Mouse (Mus musculus) heart, embryonic 16.5 days (tissue): ENCODE results near the gene Gm43302. TPM values are rescaled to one million over a fixed set of nuclear protein-coding genes. Genes with fewer than 3 reads are reported as not detected.
A peak's percentile ranks its signal among the peaks of the same experiment; 100 is the strongest.
"Not testable (repeated sequence)": the region's sequence is repeated elsewhere in the genome, so short reads cannot be mapped to it uniquely, and the experiment has no call there.

Experiments used
- ATAC-seq: fragments of 200-750 bp; cut with Nextera tagmentation; replicated peaks from 2 replicates; pipeline ENCODE4 v1.8.0; 2017; ENCODE audit warnings: moderate number of reproducible peaks; ENCODE audit not compliant: insufficient read depth, low FRiP score; ENCODE audit errors: extremely low read depth
- H3K27ac ChIP-seq: fragments of 300-500 bp; sonication (generic); 2 replicates; pipeline ENCODE4 v1.5.1; 2014; ENCODE audit warnings: mild to moderate bottlenecking, low read length, control low read depth, moderate library complexity
- H3K27me3 ChIP-seq: fragments of 300-500 bp; sonication (generic); 2 replicates; pipeline ENCODE4 v1.6.1; 2014; ENCODE audit warnings: low read length, mixed read lengths; ENCODE audit not compliant: control insufficient read depth, insufficient read depth
- H3K36me3 ChIP-seq: fragments of 300-500 bp; sonication (generic); 2 replicates; pipeline ENCODE4 v1.6.1; 2014; ENCODE audit not compliant: control insufficient read depth, insufficient read depth
- H3K4me1 ChIP-seq: fragments of 300-500 bp; sonication (generic); 2 replicates; pipeline ENCODE4 v1.6.1; 2014; ENCODE audit warnings: low read length, mixed read lengths; ENCODE audit not compliant: control insufficient read depth, insufficient read depth
- H3K4me2 ChIP-seq: fragments of 300-500 bp; sonication (generic); 2 replicates; pipeline ENCODE4 v1.6.1; 2014; ENCODE audit warnings: low read depth, mild to moderate bottlenecking, control low read depth, low read length
- H3K4me3 ChIP-seq: fragments of 300-500 bp; sonication (generic); 2 replicates; pipeline ENCODE4 v1.5.1; 2014; ENCODE audit warnings: mild to moderate bottlenecking, control low read depth, low read length
- H3K9ac ChIP-seq: fragments of 300-500 bp; sonication (generic); 2 replicates; pipeline ENCODE4 v1.6.1; 2014; ENCODE audit warnings: low read length, control low read depth
- H3K9me3 ChIP-seq: fragments of 300-500 bp; sonication (generic); replicated peaks from 2 replicates; pipeline ENCODE4 v1.6.1; 2016; ENCODE audit warnings: low read length; ENCODE audit not compliant: control insufficient read depth
- WGBS: fragments of 180-500 bp; shearing (Covaris S2); extraction: QIAGEN DNeasy Blood & Tissue Kit; methylation state at CpG from one replicate; pipeline ENCODE4 v1.1.7; 2014; 5-methylcytosine and 5-hydroxymethylcytosine counted together
- polyA plus RNA-seq: library from polyadenylated mRNA; unstranded; fragments of >200 nt; fragmentation: Nextera tagmentation; extraction: Ambion mirVana; gene quantifications from 2 replicates; pipeline ENCODE4 v1.2.1, GENCODE M21; 2015

Gm43302 gene
- polyA plus RNA-seq = not detected in 2 replicates

GRCm38 (mm10) chr5:105293226-105294165 is at the start of gene Gm43302, which contains the start of gene Gbp6:
Gene Gm43302 (minus strand): TSS chr5:105293695.
Gene Gbp6 (minus strand): TSS chr5:105293698.
- H3K4me1 ChIP-seq, H3K36me3 ChIP-seq, H3K9me3 ChIP-seq, H3K27me3 ChIP-seq, H3K4me3 ChIP-seq: not testable (repeated sequence)
- peak within 1 kb of the TSS; percentile 74 for H3K27ac ChIP-seq
- ATAC-seq = peak; percentile 25; the same call in 1 of the 2 replicates
- 0 out of 2 replicates have a peak within 1 kb of the TSS, but pooled peaks have one; percentile 38 for H3K9ac ChIP-seq
- 39% methylated on average over 3 of the region's 3 CpGs for WGBS
- H3K4me2 ChIP-seq = peak within 1 kb of the TSS; percentile 47

DNA sequence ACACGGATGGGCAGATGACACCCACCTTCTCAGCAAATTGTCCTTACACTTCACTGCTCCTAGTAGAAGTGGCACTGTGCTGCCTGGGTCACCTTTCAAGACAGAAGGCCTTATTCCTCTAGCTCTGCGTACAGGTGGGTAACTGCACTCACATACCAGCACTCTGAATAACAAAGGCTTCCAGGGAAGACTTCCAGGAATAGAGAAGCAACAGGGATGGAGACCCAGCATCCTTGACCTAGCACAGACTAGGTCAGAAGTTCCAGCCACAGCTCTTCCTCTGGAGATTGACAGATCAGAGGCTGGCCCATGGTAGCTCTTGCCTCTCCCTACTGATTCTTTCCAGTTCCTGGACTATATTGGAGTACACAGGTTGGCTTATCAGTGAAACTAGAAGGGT is 47.8 kb upstream of the Gm43302 start:
- H3K9me3 ChIP-seq = no peaks in the 10 kb centered on the region
- no peak overlapping the region for H3K4me3 ChIP-seq
- H3K4me2 ChIP-seq = no peak overlapping the region
- peaks cover 2% of the 10 kb centered on the region; the same call in 1 of the 2 replicates for H3K4me1 ChIP-seq
- H3K36me3 ChIP-seq = no peaks in the 10 kb centered on the region
- H3K9ac ChIP-seq = no peak overlapping the region
- H3K27me3 ChIP-seq = no peaks in the 10 kb centered on the region
- H3K27ac ChIP-seq = no peak overlapping the region
- WGBS = 70% methylated on average over 2 of the region's 2 CpGs
- ATAC-seq = no peak

GRCm38 (mm10) chr5:105322543-105322942 is 29.0 kb upstream of the Gm43302 start:
- no peaks in the 10 kb centered on the region for H3K36me3 ChIP-seq
- WGBS = 70% methylated on average over 2 of the region's 2 CpGs
- ATAC-seq = no peak
- no peaks in the 10 kb centered on the region; the same call in 1 of the 2 replicates for H3K9me3 ChIP-seq
- no peaks in the 10 kb centered on the region for H3K4me1 ChIP-seq
- H3K4me2 ChIP-seq = no peak overlapping the region
- no peaks in the 10 kb centered on the region for H3K27me3 ChIP-seq
- no peak overlapping the region for H3K27ac ChIP-seq
- no peak overlapping the region for H3K9ac ChIP-seq
- H3K4me3 ChIP-seq = no peak overlapping the region

DNA sequence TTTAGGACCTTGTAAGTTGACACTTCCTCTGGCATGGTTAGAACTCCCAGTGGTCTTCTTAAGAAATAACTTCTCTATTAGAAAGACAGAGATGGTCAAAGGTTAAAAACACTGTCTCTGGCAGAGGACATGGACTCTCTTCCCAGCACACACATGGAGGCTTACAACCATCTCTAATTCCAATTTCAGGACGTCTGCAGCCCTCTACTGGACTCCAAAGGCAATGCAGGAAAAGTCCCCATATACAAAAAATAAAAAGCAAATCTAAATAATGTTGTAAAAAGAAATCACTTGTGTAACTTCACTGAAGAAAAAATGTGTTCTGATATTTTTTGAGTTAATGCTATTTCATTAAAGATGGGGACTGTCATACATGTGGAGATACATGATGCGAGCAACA is 17.4 kb upstream of the Gm43302 start:
- Histone ChIP-seq H3K4me3 (no peak overlapping the region), H3K4me1 (no peaks in the 10 kb centered on the region), H3K27ac (no peak overlapping the region), H3K4me2 (no peak overlapping the region), H3K9ac (no peak overlapping the region), H3K9me3 (no peaks in the 10 kb centered on the region; the same call in 1 of the 2 replicates), H3K27me3 (no peaks in the 10 kb centered on the region), H3K36me3 (no peaks in the 10 kb centered on the region)
- WGBS = 75% methylated on average over 2 of the region's 2 CpGs
- no peak for ATAC-seq

DNA sequence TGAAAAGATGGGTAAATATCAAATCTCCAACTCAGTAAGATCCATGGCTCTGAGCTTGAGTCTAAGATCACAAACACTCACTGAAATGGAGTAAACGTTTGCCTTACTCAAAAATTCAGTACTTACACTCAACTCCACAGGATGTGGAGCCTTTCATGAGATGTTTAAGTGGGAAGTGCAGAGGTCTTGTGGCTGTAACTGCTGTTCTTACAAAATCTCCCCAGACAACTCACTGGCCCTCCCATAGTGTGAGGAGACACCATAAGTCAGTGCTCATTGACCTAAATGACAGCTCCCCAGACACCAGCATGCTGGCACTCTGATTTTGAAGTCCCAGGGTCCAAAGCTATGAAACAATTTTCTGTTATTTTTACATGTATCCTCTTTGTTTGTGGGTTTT is 15.7 kb upstream of the Gm43302 start:
- not testable (repeated sequence) for H3K9ac ChIP-seq, H3K4me2 ChIP-seq, H3K4me1 ChIP-seq, H3K27ac ChIP-seq, H3K36me3 ChIP-seq, H3K9me3 ChIP-seq, H3K27me3 ChIP-seq, H3K4me3 ChIP-seq, ATAC-seq
- WGBS = 55% methylated on average over 1 of the region's 1 CpGs

DNA sequence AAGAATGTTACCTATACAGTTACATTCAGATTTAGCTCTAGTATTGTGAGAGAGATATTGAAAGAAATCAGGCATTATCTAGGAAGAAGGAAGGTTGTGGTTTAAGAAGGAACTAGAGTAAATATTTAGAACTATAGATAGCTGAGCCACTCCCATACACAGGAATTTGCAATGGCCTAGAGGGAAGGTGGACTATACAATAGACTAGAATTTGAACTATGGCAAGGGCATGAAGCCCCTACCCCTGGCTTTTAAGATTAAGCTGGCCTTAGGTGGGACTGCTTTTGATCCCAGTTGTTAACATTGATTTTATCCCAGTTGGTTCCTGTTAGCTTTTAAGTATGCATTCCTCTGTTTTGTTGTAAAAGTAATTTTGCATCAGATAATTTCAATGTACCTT is 13.5 kb upstream of the Gm43302 start:
- not testable (repeated sequence) for H3K27ac ChIP-seq, H3K4me3 ChIP-seq, H3K27me3 ChIP-seq, H3K9me3 ChIP-seq, H3K4me2 ChIP-seq, ATAC-seq, H3K9ac ChIP-seq, H3K4me1 ChIP-seq, H3K36me3 ChIP-seq

GRCm38 (mm10) chr5:105306159-105306581 is 12.7 kb upstream of the Gm43302 start:
- H3K9ac ChIP-seq = no peak overlapping the region
- H3K4me3 ChIP-seq = no peak overlapping the region
- H3K4me2 ChIP-seq = no peak overlapping the region
- ATAC-seq = no peak
- H3K27ac ChIP-seq = no peak overlapping the region
- no peaks in the 10 kb centered on the region; the same call in 1 of the 2 replicates for H3K9me3 ChIP-seq
- 68% methylated on average over 1 of the region's 1 CpGs for WGBS
- H3K27me3 ChIP-seq = no peaks in the 10 kb centered on the region
- no peaks in the 10 kb centered on the region for H3K36me3 ChIP-seq
- H3K4me1 ChIP-seq = peaks cover 11% of the 10 kb centered on the region

DNA sequence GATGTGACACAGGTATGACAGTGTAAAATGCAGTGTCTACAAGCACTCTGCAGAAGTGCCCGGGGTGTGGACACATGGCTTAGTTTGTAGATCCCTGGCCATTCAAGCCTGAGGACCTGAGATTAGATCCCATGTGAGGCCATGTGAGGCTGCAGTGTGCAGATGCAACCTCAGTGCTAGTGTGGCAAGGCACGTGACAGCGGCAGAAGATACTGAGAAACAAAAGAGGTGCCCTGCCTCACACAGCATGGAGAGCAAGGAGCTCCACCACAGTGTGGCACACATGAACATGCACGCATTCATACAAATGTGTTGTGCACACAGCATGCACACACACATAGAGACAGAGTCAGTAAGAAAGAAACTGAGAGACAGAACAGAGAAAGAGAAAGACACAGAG is 12.2 kb upstream of the Gm43302 start:
- not testable (repeated sequence) for H3K9ac ChIP-seq, H3K36me3 ChIP-seq, ATAC-seq, H3K9me3 ChIP-seq, H3K4me2 ChIP-seq, H3K27ac ChIP-seq, H3K27me3 ChIP-seq, H3K4me3 ChIP-seq
- WGBS = 72% methylated on average over 4 of the region's 4 CpGs
- H3K4me1 ChIP-seq = peaks cover 13% of the 10 kb centered on the region

DNA sequence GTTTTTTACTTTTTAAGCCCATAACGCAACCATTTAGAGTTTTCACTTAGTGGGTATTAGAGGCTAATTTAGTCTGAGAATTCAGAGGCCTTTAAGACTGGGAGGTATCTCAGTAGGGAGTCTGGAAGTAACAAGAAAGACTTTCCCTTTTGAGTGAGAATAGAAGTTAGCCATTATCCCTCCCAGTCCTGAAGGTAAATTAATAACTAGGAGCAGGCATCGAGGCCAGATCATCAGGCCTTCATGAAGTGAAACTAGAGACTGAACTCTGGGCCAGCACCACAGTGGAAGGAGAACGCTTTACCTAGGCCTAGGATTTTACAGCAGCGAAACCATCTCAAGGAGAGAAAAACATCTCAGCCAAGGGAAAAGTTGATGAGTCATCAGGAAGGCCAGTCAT is 8.5 kb upstream of the Gm43302 start:
- no peak overlapping the region for H3K4me2 ChIP-seq
- H3K27me3 ChIP-seq = no peaks in the 10 kb centered on the region
- peaks cover 13% of the 10 kb centered on the region for H3K4me1 ChIP-seq
- no peaks in the 10 kb centered on the region for H3K9me3 ChIP-seq
- no peaks in the 10 kb centered on the region for H3K36me3 ChIP-seq
- 86% methylated on average over 4 of the region's 4 CpGs for WGBS
- H3K27ac ChIP-seq = peak overlapping the region; percentile 78
- no peak overlapping the region for H3K4me3 ChIP-seq
- ATAC-seq = no peak
- no peak overlapping the region for H3K9ac ChIP-seq
